Mouse (Mus musculus) midbrain, embryonic 11.5 days (tissue): ENCODE measurements around the gene Tm2d1. TPM values are rescaled to one million over a fixed set of nuclear protein-coding genes. Genes with fewer than 3 reads are reported as not detected.

ENCODE experiments used
- polyA plus RNA-seq: library from polyadenylated mRNA; unstranded; fragments of >200 nt; fragmentation: Nextera tagmentation; extraction: Ambion mirVana; gene quantifications from 2 replicates; pipeline ENCODE4 v1.2.1, GENCODE M21; 2014

Gene Tm2d1
- polyA plus RNA-seq, 1 experiment from 2014 or later: 98.4 TPM

Other genes starting within 250 kb of the Tm2d1 start
- 7.3 and 7.4 TPM in 2 replicates for gene Patj, start 12.5 kb upstream of the Tm2d1 start, polyA plus RNA-seq